Mouse (Mus musculus): ENCODE results near the gene Kndc1. TPM values are rescaled to one million over a fixed set of nuclear protein-coding genes. Genes with fewer than 3 reads are reported as not detected.

The Kndc1 gene
- polyA plus RNA-seq, 1 experiment, result 5.4 TPM

DNA sequence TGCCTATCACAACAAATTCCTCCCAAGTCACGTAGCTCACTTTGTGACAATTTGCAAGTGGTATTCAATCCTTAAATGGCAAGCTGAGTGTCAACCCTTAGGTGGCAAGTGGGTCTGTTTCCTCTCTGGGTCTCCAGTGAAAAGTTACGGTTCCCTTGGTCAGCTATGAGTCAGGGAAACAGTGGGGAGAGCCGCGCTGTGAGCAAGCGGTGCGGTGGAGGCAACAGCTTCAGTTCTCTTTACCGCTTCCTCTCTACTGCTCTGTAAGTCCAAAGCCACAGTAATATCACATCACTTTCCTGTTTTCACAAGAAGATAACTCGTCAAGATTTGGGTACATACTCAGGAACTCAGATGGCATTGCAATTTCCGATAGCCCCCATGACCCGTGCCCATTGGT, 79.8 kb downstream of the Kndc1 start:
- no peaks in the 10 kb centered on the region for H3K9me3 ChIP-seq (replicated peaks; ENCODE audit: control insufficient read depth, insufficient read depth, low read length, poor library complexity, severe bottlenecking)
- no peak for TF ChIP-seq POLR2A (IDR thresholded peaks at IDR 0.05; ENCODE audit: insufficient read depth, low read length)
- TF ChIP-seq EP300 (IDR thresholded peaks at IDR 0.05; ENCODE audit: insufficient read depth, low read depth, low read length), result no peak
- TF ChIP-seq CTCF (IDR thresholded peaks at IDR 0.05; ENCODE audit: low read depth, low read length), result no peak
- H3K4me3 ChIP-seq (ENCODE audit: low read depth, low read length), result no peak overlapping the region
- no peaks in the 10 kb centered on the region for H3K27me3 ChIP-seq (ENCODE audit: control insufficient read depth, insufficient read depth, low read length, poor library complexity, severe bottlenecking)
- peaks cover 21% of the 10 kb centered on the region for H3K4me1 ChIP-seq (ENCODE audit: control insufficient read depth, insufficient read depth, low read length)
- no peaks in the 10 kb centered on the region for H3K36me3 ChIP-seq (ENCODE audit: control insufficient read depth, insufficient read depth, low read length, poor library complexity, severe bottlenecking)
- H3K9ac ChIP-seq (ENCODE audit: low read depth, poor library complexity, severe bottlenecking), result no peak overlapping the region
- H3K27ac ChIP-seq (ENCODE audit: insufficient read depth, low read length), result peak overlapping the region; percentile 3

GRCm38 (mm10) chr7:139975471-139975870, 81.0 kb downstream of the Kndc1 start:
- Histone ChIP-seq H3K9ac (ENCODE audit: low read depth, poor library complexity, severe bottlenecking) (no peak overlapping the region), H3K4me1 (ENCODE audit: control insufficient read depth, insufficient read depth, low read length) (peaks cover 21% of the 10 kb centered on the region), H3K4me3 (ENCODE audit: low read depth, low read length) (no peak overlapping the region), H3K27me3 (ENCODE audit: control insufficient read depth, insufficient read depth, low read length, poor library complexity, severe bottlenecking) (no peaks in the 10 kb centered on the region), H3K9me3 (replicated peaks; ENCODE audit: control insufficient read depth, insufficient read depth, low read length, poor library complexity, severe bottlenecking) (no peaks in the 10 kb centered on the region), H3K27ac (ENCODE audit: insufficient read depth, low read length) (peak overlapping the region; percentile 67), H3K36me3 (ENCODE audit: control insufficient read depth, insufficient read depth, low read length, poor library complexity, severe bottlenecking) (no peaks in the 10 kb centered on the region)
- TF ChIP-seq CTCF (IDR thresholded peaks at IDR 0.05; ENCODE audit: low read depth, low read length) (peak; percentile 0), POLR2A (IDR thresholded peaks at IDR 0.05; ENCODE audit: insufficient read depth, low read length) (no peak), EP300 (IDR thresholded peaks at IDR 0.05; ENCODE audit: insufficient read depth, low read depth, low read length) (0 out of 2 replicates have a peak, but pooled peaks have one; percentile 47)

DNA sequence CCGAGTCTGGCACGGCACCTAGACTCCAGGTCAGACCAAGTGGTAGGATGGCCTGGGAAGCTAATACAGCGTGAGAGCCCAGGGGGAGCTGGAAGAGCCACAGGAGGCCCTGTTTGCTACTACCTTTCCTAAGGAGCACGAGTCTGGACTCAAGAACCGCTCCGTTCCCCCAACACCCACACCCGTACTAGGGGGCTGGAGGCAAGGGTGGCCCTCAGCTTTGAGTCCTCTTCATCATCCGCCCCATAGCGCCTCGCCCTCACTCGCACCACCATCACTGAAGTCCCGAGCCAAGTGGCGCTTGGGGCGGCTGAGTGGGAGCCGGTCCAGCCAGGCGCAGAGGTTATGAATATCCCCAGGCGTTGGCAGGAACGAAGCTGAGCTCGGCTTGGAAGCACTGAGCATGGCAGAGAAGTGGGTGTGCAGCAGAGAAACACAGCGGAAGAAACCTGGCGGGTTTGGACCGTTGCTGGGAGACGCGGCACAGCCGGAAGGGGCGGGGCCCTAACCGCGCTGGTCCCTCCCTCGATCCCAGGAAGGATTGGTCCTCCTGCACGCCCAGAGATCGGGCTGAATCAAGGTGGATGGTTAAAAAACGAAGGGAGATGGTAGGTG, 83.9 kb downstream of the Kndc1 start, which contains the start of gene 6430531B16Rik:
Gene 6430531B16Rik (minus strand): TSS at position 478 of the 615 bp plus-strand sequence.
- TF ChIP-seq POLR2A (IDR thresholded peaks at IDR 0.05; ENCODE audit: insufficient read depth, low read length) (no peak), CTCF (IDR thresholded peaks at IDR 0.05; ENCODE audit: low read depth, low read length) (no peak), EP300 (IDR thresholded peaks at IDR 0.05; ENCODE audit: insufficient read depth, low read depth, low read length) (no peak)
- Histone ChIP-seq H3K27me3 (ENCODE audit: control insufficient read depth, insufficient read depth, low read length, poor library complexity, severe bottlenecking) (no peaks in the 10 kb centered on the region), H3K9me3 (replicated peaks; ENCODE audit: control insufficient read depth, insufficient read depth, low read length, poor library complexity, severe bottlenecking) (no peaks in the 10 kb centered on the region), H3K27ac (ENCODE audit: insufficient read depth, low read length) (no peak within 1 kb of the TSS), H3K9ac (ENCODE audit: low read depth, poor library complexity, severe bottlenecking) (peak within 1 kb of the TSS; percentile 29), H3K36me3 (ENCODE audit: control insufficient read depth, insufficient read depth, low read length, poor library complexity, severe bottlenecking) (no peaks in the 10 kb centered on the region), H3K4me3 (ENCODE audit: low read depth, low read length) (peak within 1 kb of the TSS; percentile 75), H3K4me1 (ENCODE audit: control insufficient read depth, insufficient read depth, low read length) (peaks cover 19% of the 10 kb centered on the region)

GRCm38 (mm10) chr7:139979011-139979719, 84.7 kb downstream of the Kndc1 start:
- Histone ChIP-seq H3K4me1 (ENCODE audit: control insufficient read depth, insufficient read depth, low read length) (peaks cover 15% of the 10 kb centered on the region), H3K9ac (ENCODE audit: low read depth, poor library complexity, severe bottlenecking) (no peak overlapping the region), H3K36me3 (ENCODE audit: control insufficient read depth, insufficient read depth, low read length, poor library complexity, severe bottlenecking) (no peaks in the 10 kb centered on the region), H3K4me3 (ENCODE audit: low read depth, low read length) (peak overlapping the region; percentile 40), H3K27ac (ENCODE audit: insufficient read depth, low read length) (no peak overlapping the region), H3K9me3 (replicated peaks; ENCODE audit: control insufficient read depth, insufficient read depth, low read length, poor library complexity, severe bottlenecking) (no peaks in the 10 kb centered on the region), H3K27me3 (ENCODE audit: control insufficient read depth, insufficient read depth, low read length, poor library complexity, severe bottlenecking) (no peaks in the 10 kb centered on the region)
- no peak for TF ChIP-seq POLR2A (IDR thresholded peaks at IDR 0.05; ENCODE audit: insufficient read depth, low read length)
- no peak for TF ChIP-seq EP300 (IDR thresholded peaks at IDR 0.05; ENCODE audit: insufficient read depth, low read depth, low read length)
- no peak for TF ChIP-seq CTCF (IDR thresholded peaks at IDR 0.05; ENCODE audit: low read depth, low read length)

GRCm38 (mm10) chr7:139980778-139981177, 86.3 kb downstream of the Kndc1 start:
- no peak overlapping the region for H3K4me3 ChIP-seq (ENCODE audit: low read depth, low read length)
- no peaks in the 10 kb centered on the region for H3K9me3 ChIP-seq (replicated peaks; ENCODE audit: control insufficient read depth, insufficient read depth, low read length, poor library complexity, severe bottlenecking)
- no peak overlapping the region for H3K9ac ChIP-seq (ENCODE audit: low read depth, poor library complexity, severe bottlenecking)
- H3K27me3 ChIP-seq (ENCODE audit: control insufficient read depth, insufficient read depth, low read length, poor library complexity, severe bottlenecking), result no peaks in the 10 kb centered on the region
- no peaks in the 10 kb centered on the region for H3K36me3 ChIP-seq (ENCODE audit: control insufficient read depth, insufficient read depth, low read length, poor library complexity, severe bottlenecking)
- no peak for TF ChIP-seq EP300 (IDR thresholded peaks at IDR 0.05; ENCODE audit: insufficient read depth, low read depth, low read length)
- TF ChIP-seq POLR2A (IDR thresholded peaks at IDR 0.05; ENCODE audit: insufficient read depth, low read length), result no peak
- TF ChIP-seq CTCF (IDR thresholded peaks at IDR 0.05; ENCODE audit: low read depth, low read length), result no peak
- H3K27ac ChIP-seq (ENCODE audit: insufficient read depth, low read length), result no peak overlapping the region
- peaks cover 8% of the 10 kb centered on the region for H3K4me1 ChIP-seq (ENCODE audit: control insufficient read depth, insufficient read depth, low read length)

GRCm38 (mm10) chr7:139982058-139982457, 87.6 kb downstream of the Kndc1 start:
- Histone ChIP-seq H3K4me1 (ENCODE audit: control insufficient read depth, insufficient read depth, low read length) (peaks cover 2% of the 10 kb centered on the region), H3K36me3 (ENCODE audit: control insufficient read depth, insufficient read depth, low read length, poor library complexity, severe bottlenecking) (no peaks in the 10 kb centered on the region), H3K27me3 (ENCODE audit: control insufficient read depth, insufficient read depth, low read length, poor library complexity, severe bottlenecking) (no peaks in the 10 kb centered on the region), H3K27ac (ENCODE audit: insufficient read depth, low read length) (no peak overlapping the region), H3K9me3 (replicated peaks; ENCODE audit: control insufficient read depth, insufficient read depth, low read length, poor library complexity, severe bottlenecking) (no peaks in the 10 kb centered on the region), H3K9ac (ENCODE audit: low read depth, poor library complexity, severe bottlenecking) (no peak overlapping the region), H3K4me3 (ENCODE audit: low read depth, low read length) (no peak overlapping the region)
- no peak for TF ChIP-seq EP300 (IDR thresholded peaks at IDR 0.05; ENCODE audit: insufficient read depth, low read depth, low read length)
- TF ChIP-seq POLR2A (IDR thresholded peaks at IDR 0.05; ENCODE audit: insufficient read depth, low read length), result no peak
- no peak for TF ChIP-seq CTCF (IDR thresholded peaks at IDR 0.05; ENCODE audit: low read depth, low read length)

Data from ES-Bruce4 (cell line).